8 mouse cellular contexts compared by ENCODE assay signal in the genomic region with DNA sequence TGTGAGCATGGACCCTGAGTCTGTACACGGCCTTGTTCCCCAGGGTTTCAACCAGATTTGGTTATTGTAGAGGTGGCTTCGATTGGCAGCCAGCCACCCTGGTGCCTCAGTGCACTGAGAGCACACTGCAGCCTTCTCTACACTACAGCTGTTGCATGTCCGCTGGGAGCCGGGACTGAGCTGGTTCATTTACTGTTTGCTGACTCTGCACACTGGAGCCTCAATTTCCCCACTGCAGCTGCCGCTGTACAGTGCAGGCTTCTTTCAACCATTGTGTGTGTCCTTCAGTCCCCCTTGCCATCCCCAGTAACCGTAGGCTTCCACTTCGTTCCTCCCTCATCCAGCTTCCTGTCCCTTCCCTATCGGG. TPM values are rescaled to one million over a fixed set of nuclear protein-coding genes. Genes with fewer than 3 reads are reported as not detected.
DNase-seq lines count a peak whose midpoint lies in the region; ATAC-seq lines count a peak whose summit lies in the region.

No protein-coding gene starts in this region.

- peak overlapping the region; percentile 92 for H3K27ac ChIP-seq in lung, embryonic 16.5 days (ENCODE audit: low read length)
- peak overlapping the region; percentile 93 for H3K27ac ChIP-seq in forebrain, embryonic 11.5 days (ENCODE audit: low read depth, low read length)
- peak overlapping the region; percentile 92 for H3K27ac ChIP-seq in limb, embryonic 15.5 days

- peak overlapping the region; percentile 83 for H3K4me2 ChIP-seq in lung, embryonic 16.5 days (ENCODE audit: low read depth, low read length)
- H3K4me2 ChIP-seq in forebrain, embryonic 11.5 days (ENCODE audit: low read depth, low read length, severe bottlenecking) = peak overlapping the region; percentile 79
- H3K4me2 ChIP-seq in limb, embryonic 15.5 days = peak overlapping the region; percentile 84

- peaks cover 33% of the 10 kb centered on the region for H3K4me1 ChIP-seq in lung, embryonic 16.5 days (replicated peaks; ENCODE audit: control insufficient read depth, insufficient read depth, low read length)
- peaks cover 33% of the 10 kb centered on the region for H3K4me1 ChIP-seq in forebrain, embryonic 11.5 days (replicated peaks; ENCODE audit: control insufficient read depth, insufficient read depth, low read length)
- peaks cover 46% of the 10 kb centered on the region for H3K4me1 ChIP-seq in limb, embryonic 15.5 days

- 7% methylated on average over 8 of the region's 8 CpGs for WGBS in lung, embryonic 16.5 days
- 13% methylated on average over 8 of the region's 8 CpGs for WGBS in forebrain, embryonic 11.5 days
- whole genome bisulfite sequencing in limb, embryonic 15.5 days = 10% methylated on average over 8 of the region's 8 CpGs

- H3K9me3 ChIP-seq in lung, embryonic 16.5 days (ENCODE audit: control insufficient read depth, low read length) = no peaks in the 10 kb centered on the region
- H3K9me3 ChIP-seq in forebrain, embryonic 11.5 days (ENCODE audit: control insufficient read depth, low read length) = no peaks in the 10 kb centered on the region
- H3K9me3 ChIP-seq in limb, embryonic 15.5 days = no peaks in the 10 kb centered on the region

- H3K36me3 ChIP-seq in lung, embryonic 16.5 days (ENCODE audit: control insufficient read depth, insufficient read depth, low read length) = no peaks in the 10 kb centered on the region
- H3K36me3 ChIP-seq in forebrain, embryonic 11.5 days (ENCODE audit: control insufficient read depth, insufficient read depth, low read length) = no peaks in the 10 kb centered on the region
- no peaks in the 10 kb centered on the region for H3K36me3 ChIP-seq in limb, embryonic 15.5 days

- DNase-seq in embryo, embryonic 11 days = peak; percentile 53
- no peak for DNase-seq in embryo, embryonic 10.5 days (ENCODE audit: low spot score)
- no peak for DNase-seq in lung, adult 18-20 months
- DNase-seq in forebrain, embryonic 11.5 days (ENCODE audit: low spot score) = no peak
- no peak for DNase-seq in thymus, postnatal 25 days

- no peaks in the 10 kb centered on the region for H3K27me3 ChIP-seq in lung, embryonic 16.5 days (ENCODE audit: control insufficient read depth, insufficient read depth, low read depth, low read length)
- H3K27me3 ChIP-seq in forebrain, embryonic 11.5 days (ENCODE audit: control insufficient read depth, insufficient read depth, low read length) = no peaks in the 10 kb centered on the region
- no peaks in the 10 kb centered on the region for H3K27me3 ChIP-seq in limb, embryonic 15.5 days

- peak overlapping the region; percentile 85 for H3K4me3 ChIP-seq in lung, embryonic 16.5 days (ENCODE audit: low read length)
- H3K4me3 ChIP-seq in forebrain, embryonic 11.5 days (ENCODE audit: low read depth, low read length) = peak overlapping the region; percentile 79
- peak overlapping the region; percentile 91 for H3K4me3 ChIP-seq in limb, embryonic 15.5 days

- peak overlapping the region; percentile 95 for H3K9ac ChIP-seq in lung, embryonic 16.5 days (ENCODE audit: low read length)
- H3K9ac ChIP-seq in forebrain, embryonic 11.5 days (ENCODE audit: low read length) = peak overlapping the region; percentile 87
- 0 out of 2 replicates have a peak overlapping the region, but pooled peaks have one; percentile 15 for H3K9ac ChIP-seq in limb, embryonic 15.5 days

- 0 out of 2 replicates have a peak, but pooled peaks have one; percentile 5 for ATAC-seq in lung, embryonic 16.5 days (ENCODE audit: low read depth)
- ATAC-seq in forebrain, embryonic 11.5 days (replicated peaks; ENCODE audit: low FRiP score) = no peak
- no peak for ATAC-seq in limb, embryonic 15.5 days (ENCODE audit: insufficient number of reproducible peaks, low FRiP score, low TSS enrichment, low read depth)
- no peak for ATAC-seq in inflammation-experienced regulatory T-cells, adult 6 months

RNA-seq across cellular contexts. Expression of gene Thra, which starts 0.4 kb away (rescaled TPM):
- polyA plus RNA-seq in lung, embryonic 16.5 days (2015; fragmentation: Nextera tagmentation; extraction: Ambion mirVana) = 36.3 and 36.4 TPM in 2 replicates
- polyA plus RNA-seq in forebrain, embryonic 11.5 days (2014; fragmentation: Nextera tagmentation; extraction: Ambion mirVana) = 35.9 and 36.9 TPM in 2 replicates
- polyA plus RNA-seq in limb, embryonic 15.5 days (2015; fragmentation: Nextera tagmentation; extraction: Ambion mirVana) = 38.4 and 39.6 TPM in 2 replicates
- 1 to 10 TPM; 1.3 to 6.3 (median 5.2) TPM for polyA plus RNA-seq in inflammation-experienced regulatory T-cells, adult 6 months (2017; shearing (Covaris generic))

RNA-seq across cellular contexts. Expression of gene Med24, which starts 10.8 kb away (rescaled TPM):
- polyA plus RNA-seq in lung, embryonic 16.5 days (2015; fragmentation: Nextera tagmentation; extraction: Ambion mirVana) = 56.6 and 57.8 TPM in 2 replicates
- 75.9 and 76.6 TPM in 2 replicates for polyA plus RNA-seq in forebrain, embryonic 11.5 days (2014; fragmentation: Nextera tagmentation; extraction: Ambion mirVana)
- polyA plus RNA-seq in limb, embryonic 15.5 days (2015; fragmentation: Nextera tagmentation; extraction: Ambion mirVana) = 47.6 and 48.3 TPM in 2 replicates
- 10 to 100 TPM; 23.8 to 32.5 (median 28.3) TPM for polyA plus RNA-seq in inflammation-experienced regulatory T-cells, adult 6 months (2017; shearing (Covaris generic))

RNA-seq across cellular contexts. Expression of gene Nr1d1, which starts 35.1 kb away (rescaled TPM):
- 1.4 and 1.6 TPM in 2 replicates for polyA plus RNA-seq in lung, embryonic 16.5 days (2015; fragmentation: Nextera tagmentation; extraction: Ambion mirVana)
- 1.0 and 1.6 TPM in 2 replicates for polyA plus RNA-seq in forebrain, embryonic 11.5 days (2014; fragmentation: Nextera tagmentation; extraction: Ambion mirVana)
- polyA plus RNA-seq in limb, embryonic 15.5 days (2015; fragmentation: Nextera tagmentation; extraction: Ambion mirVana) = 1.2 TPM in 2 replicates
- 1 to 10 TPM; 6.5 to 8.4 (median 7.3) TPM for polyA plus RNA-seq in inflammation-experienced regulatory T-cells, adult 6 months (2017; shearing (Covaris generic))

RNA-seq across cellular contexts. Expression of gene Csf3, which starts 38.9 kb away (rescaled TPM):
- polyA plus RNA-seq in lung, embryonic 16.5 days (2015; fragmentation: Nextera tagmentation; extraction: Ambion mirVana) = not detected in 2 replicates
- not detected in 2 replicates for polyA plus RNA-seq in forebrain, embryonic 11.5 days (2014; fragmentation: Nextera tagmentation; extraction: Ambion mirVana)
- 0.10 TPM in 1 of 2 replicates, not detected in the other for polyA plus RNA-seq in limb, embryonic 15.5 days (2015; fragmentation: Nextera tagmentation; extraction: Ambion mirVana)
- polyA plus RNA-seq in inflammation-experienced regulatory T-cells, adult 6 months (2017; shearing (Covaris generic)) = not detected

RNA-seq across cellular contexts. Expression of gene Msl1, which starts 55.3 kb away (rescaled TPM):
- polyA plus RNA-seq in lung, embryonic 16.5 days (2015; fragmentation: Nextera tagmentation; extraction: Ambion mirVana) = 19.4 and 20.3 TPM in 2 replicates
- polyA plus RNA-seq in forebrain, embryonic 11.5 days (2014; fragmentation: Nextera tagmentation; extraction: Ambion mirVana) = 24.0 and 28.4 TPM in 2 replicates
- 22.9 and 25.8 TPM in 2 replicates for polyA plus RNA-seq in limb, embryonic 15.5 days (2015; fragmentation: Nextera tagmentation; extraction: Ambion mirVana)
- 10 to 100 TPM; 16.7 to 26.3 (median 20.4) TPM for polyA plus RNA-seq in inflammation-experienced regulatory T-cells, adult 6 months (2017; shearing (Covaris generic))

Comparison
In these comparisons a context has a peak if more than half of its experiments do, and no peak if none do; other contexts are left out.
1. H3K9ac ChIP-seq: peak in every context shown above with its lines; median percentile 95 in lung, embryonic 16.5 days; 87 in forebrain, embryonic 11.5 days; 15 in limb, embryonic 15.5 days.